Mouse (Mus musculus): ENCODE data around the gene Olfr287. TPM values are rescaled to one million over a fixed set of nuclear protein-coding genes. Genes with fewer than 3 reads are reported as not detected.

Olfr287 gene
- total RNA-seq (2023): not detected

GRCm38 (mm10) chr15:98220877-98221276 is at the start of gene Olfr287, which contains the start of gene Gm44579:
Olfr287 (minus strand) TSS chr15:98221056.
Gm44579 (minus strand) TSS chr15:98220977.

GRCm38 (mm10) chr15:98257193-98257592 is 36.3 kb upstream of the Olfr287 start, which contains the start of gene H1fnt:
H1fnt (minus strand) TSS chr15:98257293.

GRCm38 (mm10) chr15:98234350-98234749 is 13.5 kb upstream of the Olfr287 start, which contains the start of gene Olfr286:
Olfr286 (minus strand) TSS chr15:98234450.

GRCm38 (mm10) chr15:98195442-98195841 is 25.4 kb downstream of the Olfr287 start, which contains the start of gene Olfr288:
Olfr288 (minus strand) TSS chr15:98195542.

GRCm38 (mm10) chr15:98166963-98167644 is 53.8 kb downstream of the Olfr287 start, which contains the start of gene Ccdc184:
Ccdc184 (plus strand) TSS chr15:98167158.

GRCm38 (mm10) chr15:98165525-98165924 is 55.3 kb downstream of the Olfr287 start, which contains the start of gene Asb8:
Asb8 (minus strand) TSS chr15:98165625.

Other genes starting within 250 kb of the Olfr287 start
- not detected for gene Col2a1, start 216.4 kb downstream of the Olfr287 start, total RNA-seq (2023)
- gene Pfkm, start 128.5 kb downstream of the Olfr287 start, total RNA-seq (2023): 1 to 10 TPM; 4.7 to 5.5 TPM
- gene Senp1, start 127.3 kb downstream of the Olfr287 start, total RNA-seq (2023): 10 to 100 TPM; 63.4 to 70.5 TPM
- 10 to 100 TPM; 21.2 to 27.4 TPM for gene Asb8, start 55.4 kb downstream of the Olfr287 start, total RNA-seq (2023)
- not detected for gene Ccdc184, start 53.9 kb downstream of the Olfr287 start, total RNA-seq (2023)
- gene Olfr288, start 25.5 kb downstream of the Olfr287 start, total RNA-seq (2023): not detected
- gene Gm44579, start 79 bp downstream of the Olfr287 start, total RNA-seq (2023): not detected
- not detected for gene Olfr286, start 13.4 kb upstream of the Olfr287 start, total RNA-seq (2023)
- not detected for gene H1fnt, start 36.2 kb upstream of the Olfr287 start, total RNA-seq (2023)
- not detected for gene Zfp641, start 75.1 kb upstream of the Olfr287 start, total RNA-seq (2023)
- gene Olfr285, start 96.3 kb upstream of the Olfr287 start, total RNA-seq (2023): not detected
- not detected for gene Olfr284, start 119.9 kb upstream of the Olfr287 start, total RNA-seq (2023)
- gene Olfr283, start 159.9 kb upstream of the Olfr287 start, total RNA-seq (2023): not detected
- not detected for gene Olfr282, start 210.2 kb upstream of the Olfr287 start, total RNA-seq (2023)
- not detected for gene Olfr281, start 231.5 kb upstream of the Olfr287 start, total RNA-seq (2023)
- gene OR5BS1P, start 248.8 kb upstream of the Olfr287 start, total RNA-seq (2023): not detected